Mouse (Mus musculus): ENCODE measurements around the gene Cir1.

Cir1 gene

GRCm38 (mm10) chr2:73272351-73273248 lies 39.9 kb downstream of the Cir1 start:
- DNase-seq (ENCODE audit: low spot score), result peak; percentile 38

DNA sequence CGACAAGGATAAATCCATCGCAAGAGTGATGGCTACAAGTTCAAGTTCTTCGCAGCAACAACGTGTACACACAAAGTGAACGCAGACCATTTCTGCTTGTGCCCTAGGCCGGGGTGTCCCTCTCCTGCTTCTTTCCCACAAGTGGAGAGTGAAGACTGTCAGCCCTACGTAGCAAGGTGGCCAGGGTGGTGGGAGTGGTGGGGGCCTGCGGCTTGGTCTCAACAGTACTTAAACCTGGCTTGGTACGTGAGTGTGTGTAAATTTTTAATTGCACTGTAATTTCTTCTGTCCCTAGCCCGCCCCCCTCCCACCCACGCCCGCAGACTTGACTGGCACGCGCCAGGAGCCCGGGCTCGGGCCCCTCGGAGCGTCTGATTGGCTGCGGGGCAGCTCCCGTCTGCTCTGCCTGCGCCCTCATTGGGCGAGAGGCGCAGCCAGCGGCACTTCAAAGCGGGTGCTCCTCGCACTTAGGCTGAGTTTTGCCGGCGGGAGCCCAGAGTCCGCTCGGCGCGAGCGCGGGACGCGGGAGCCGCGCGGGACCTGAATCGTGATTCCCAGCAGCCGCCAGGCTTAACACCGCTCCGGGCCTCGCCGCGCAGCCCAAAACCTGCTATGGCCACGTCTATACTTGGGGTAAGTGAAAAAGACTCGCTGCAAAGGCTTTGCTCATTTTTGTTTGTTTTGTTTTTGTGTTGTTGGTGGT lies 40.9 kb downstream of the Cir1 start, which contains the start of gene Sp9:
Sp9 (plus strand) TSS at position 467 of the 703 bp plus-strand sequence.
- DNase-seq (ENCODE audit: low spot score), result peak; percentile 67

DNA sequence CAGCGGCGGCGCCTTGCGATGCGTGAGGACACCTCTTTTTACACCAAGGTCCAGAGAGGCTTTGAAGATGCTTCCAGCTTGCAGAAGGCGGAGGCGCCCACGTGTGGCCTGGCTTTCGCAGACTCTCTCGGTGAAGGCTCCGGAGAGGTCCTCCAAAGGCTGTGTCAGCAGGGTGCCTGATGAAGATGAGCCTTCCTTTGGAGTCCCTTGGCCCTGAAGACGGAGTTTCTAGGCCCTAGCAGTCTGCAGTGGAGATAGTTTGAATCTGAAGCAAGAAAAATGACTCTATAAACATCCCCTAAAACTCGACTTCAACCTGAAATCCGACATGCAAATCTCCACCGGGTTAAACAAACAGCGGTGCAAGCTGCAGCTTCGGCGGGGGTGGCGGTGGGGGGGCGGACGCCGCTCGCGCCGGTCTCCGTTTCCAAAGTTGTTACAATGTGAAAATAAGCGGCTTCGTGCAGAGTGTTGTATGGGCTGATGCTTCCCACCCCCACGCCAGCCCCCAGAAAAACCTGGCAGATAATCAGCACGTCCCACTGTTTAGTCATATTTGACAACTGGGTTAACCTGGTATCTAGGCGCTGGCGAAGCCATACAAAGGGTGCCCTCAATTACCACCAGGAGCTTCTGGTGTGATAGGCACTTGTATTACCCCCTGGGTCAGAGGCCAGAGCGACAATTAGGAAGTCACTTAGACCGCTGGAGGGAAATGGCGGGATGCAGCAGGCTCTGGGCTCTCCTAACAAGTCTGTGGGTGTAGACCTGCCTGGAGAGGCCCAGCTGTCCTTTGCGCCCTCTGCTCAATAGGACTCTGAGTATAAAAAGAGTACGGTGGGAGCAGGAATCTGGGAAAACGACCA lies 41.7 kb downstream of the Cir1 start:
- peak; percentile 17 for DNase-seq (ENCODE audit: low spot score)

DNA sequence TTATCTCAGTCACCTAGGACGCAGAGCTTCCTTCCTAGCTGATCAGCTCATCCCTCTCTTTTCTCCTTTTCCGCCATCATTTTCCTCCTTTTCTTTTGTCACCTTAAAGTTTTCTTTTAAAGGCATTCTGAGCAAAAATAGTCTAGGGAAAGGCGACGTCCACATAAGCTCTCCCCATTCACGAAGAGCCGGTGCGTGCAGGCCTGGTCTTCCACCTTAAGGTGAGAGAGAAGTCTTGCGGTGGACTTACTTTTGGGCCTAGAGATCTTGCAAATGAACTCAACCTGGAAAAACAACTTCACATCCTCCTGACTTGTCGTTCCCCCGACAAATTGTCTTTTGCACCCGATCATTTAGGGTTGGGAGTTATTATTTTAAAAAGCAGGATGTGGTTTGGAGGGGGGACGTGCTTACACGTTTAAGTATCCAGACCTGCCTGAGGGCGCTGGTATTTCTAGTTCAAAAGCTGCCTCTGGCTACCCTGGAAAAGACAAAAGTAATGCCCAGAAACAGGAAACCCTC lies 42.4 kb downstream of the Cir1 start:
- DNase-seq (ENCODE audit: low spot score), result no peak

- no peak for DNase-seq (ENCODE audit: low spot score)
These were observed 42.8 kb downstream of the Cir1 start for GRCm38 (mm10) chr2:73269666-73270065.

DNA sequence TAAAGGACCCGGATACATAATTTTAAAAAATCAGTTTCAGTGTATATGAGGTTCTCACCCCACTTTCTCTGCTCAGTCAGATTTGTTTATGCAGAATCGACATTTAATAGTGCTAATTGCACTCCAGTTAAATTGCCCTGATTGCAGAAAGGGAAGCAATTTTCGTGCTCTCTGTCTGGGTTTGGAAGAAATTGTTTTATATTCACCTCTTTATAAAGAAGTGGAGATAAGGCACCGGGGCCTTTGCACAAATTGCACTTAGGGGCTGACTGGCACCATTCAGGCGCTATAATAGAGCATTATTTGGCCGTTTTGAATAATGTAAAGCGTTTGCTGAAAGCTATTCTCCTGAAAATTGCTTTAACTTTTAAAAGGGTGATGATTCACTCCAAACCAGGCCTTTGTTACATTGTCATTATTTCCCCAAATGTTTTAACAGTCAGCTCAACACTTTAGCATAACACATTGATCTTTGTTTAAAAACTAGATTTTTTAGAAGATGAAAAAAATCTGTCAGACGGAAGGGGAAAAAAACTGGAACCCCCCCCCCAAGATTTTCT lies 43.6 kb downstream of the Cir1 start:
- no peak for DNase-seq (ENCODE audit: low spot score)

- DNase-seq (ENCODE audit: low spot score), result no peak
These were observed 44.2 kb downstream of the Cir1 start for GRCm38 (mm10) chr2:73268281-73268680.

DNA sequence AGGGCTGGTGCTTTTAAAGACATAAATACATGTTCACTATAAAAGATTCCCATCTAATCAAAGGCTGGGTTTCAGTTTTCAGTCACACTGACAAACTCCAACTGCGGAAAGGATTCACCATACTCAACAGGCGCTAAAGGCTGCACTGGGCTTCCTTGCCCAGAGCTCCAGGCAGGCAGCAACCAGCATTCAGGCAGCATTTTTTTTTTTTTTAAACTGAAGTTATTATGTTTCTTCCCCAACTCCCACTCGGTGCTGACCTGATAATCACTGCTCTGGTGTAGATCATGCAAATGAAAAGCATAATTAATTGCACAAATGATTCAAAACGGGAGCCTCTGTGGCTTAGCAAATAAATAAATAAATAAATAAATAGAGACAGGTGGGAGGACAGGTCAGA lies 44.7 kb downstream of the Cir1 start:
- no peak for DNase-seq (ENCODE audit: low spot score)

- DNase-seq (ENCODE audit: low spot score), result no peak
These were observed 45.3 kb downstream of the Cir1 start for GRCm38 (mm10) chr2:73267231-73267630.

DNA sequence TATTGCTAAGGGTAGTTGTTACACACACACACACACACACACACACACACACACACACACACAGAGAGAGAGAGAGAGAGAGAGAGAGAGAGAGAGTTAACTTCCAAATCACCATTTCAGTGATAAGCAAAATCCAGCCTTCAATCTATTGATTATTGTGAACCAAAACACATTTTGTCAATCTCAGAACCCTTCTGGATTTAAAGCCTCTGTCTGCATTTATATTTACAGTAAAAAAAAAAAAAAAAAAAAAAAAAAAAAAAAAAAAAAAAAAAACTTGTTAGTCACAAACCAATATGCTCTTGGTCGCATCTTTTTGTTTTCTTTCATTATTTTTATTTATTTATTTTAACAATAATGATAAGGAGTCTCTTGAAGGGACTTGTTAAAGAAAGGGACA lies 45.9 kb downstream of the Cir1 start:
- no peak for DNase-seq (ENCODE audit: low spot score)

- no peak for DNase-seq (ENCODE audit: low spot score)
These were observed 46.5 kb downstream of the Cir1 start for GRCm38 (mm10) chr2:73266011-73266410.

- no peak for DNase-seq (ENCODE audit: low spot score)
These were observed 47.8 kb downstream of the Cir1 start for GRCm38 (mm10) chr2:73264611-73265195.

DNA sequence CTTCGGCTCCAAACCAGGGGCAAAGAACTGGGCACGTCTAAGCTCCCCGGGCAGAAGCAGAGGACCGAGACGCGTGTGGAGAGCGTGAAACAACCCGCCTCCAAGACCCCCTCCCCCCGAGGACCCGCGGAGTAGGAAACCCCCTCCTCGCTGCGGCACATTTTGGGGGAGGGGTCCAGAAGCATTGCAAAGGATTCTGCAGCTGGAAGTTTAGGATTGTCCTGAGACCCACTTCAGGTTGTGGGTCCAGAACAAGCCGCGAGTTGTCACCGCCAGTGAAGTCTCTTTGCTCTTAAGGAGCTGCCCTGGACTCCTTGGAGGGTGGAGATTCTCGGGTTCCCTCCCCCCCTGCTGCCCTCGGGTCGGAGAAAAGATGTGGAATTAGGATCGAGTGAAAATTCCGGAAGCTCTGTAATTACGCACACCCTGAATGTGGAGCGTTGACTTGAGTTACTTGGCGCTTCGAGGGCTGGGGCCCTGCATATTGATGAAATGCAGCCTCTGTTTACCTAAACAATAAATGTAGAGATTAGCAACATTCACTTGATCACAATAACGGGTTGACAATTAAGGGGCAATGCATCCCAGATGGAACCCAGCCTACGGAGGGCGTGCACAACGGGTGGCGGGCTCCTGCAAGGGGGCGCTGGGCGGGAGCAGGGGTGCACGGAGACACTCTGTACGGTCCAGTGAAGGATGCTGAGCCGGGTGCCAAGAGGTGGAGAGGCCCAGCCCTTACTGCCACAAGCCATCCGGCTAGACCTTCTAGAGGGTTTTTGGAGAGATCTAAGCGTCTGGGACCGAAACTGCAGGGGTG lies 48.5 kb downstream of the Cir1 start:
- peak; percentile 38 for DNase-seq (ENCODE audit: low spot score)

GRCm38 (mm10) chr2:73263172-73263765 lies 49.2 kb downstream of the Cir1 start:
- no peak for DNase-seq (ENCODE audit: low spot score)

GRCm38 (mm10) chr2:73248701-73249100 lies 63.8 kb downstream of the Cir1 start:
- DNase-seq (ENCODE audit: low spot score), result no peak

DNA sequence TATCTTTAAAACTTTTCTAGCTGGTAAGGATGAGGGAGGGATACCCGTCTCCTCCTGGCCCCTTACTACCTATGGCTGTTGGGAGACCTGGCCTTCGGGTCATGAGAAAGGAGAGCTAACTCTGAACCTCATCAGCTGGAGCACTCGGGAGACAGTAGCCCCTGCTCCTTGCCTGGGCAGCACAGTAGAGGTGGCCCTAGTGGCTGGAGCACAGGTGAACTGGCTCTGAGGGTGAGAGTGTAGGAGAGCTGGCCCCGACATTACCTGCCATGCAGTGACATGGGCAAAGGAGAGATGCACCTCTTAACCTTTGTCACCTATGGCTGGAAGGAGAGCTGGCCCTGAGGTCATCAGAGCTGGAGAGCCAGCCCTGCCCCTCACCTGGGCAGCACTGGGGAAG lies 71.2 kb downstream of the Cir1 start:
- no peak for DNase-seq (ENCODE audit: low spot score)
